Mouse (Mus musculus): ENCODE data around the gene Rflnb.

GRCm38 (mm10) chr11:76066563-76067156, 39.1 kb upstream of the Rflnb start:
- TF ChIP-seq POLR2A (IDR thresholded peaks at IDR 0.05; ENCODE audit: insufficient read depth, low read depth, low read length) (no peak), EP300 (IDR thresholded peaks at IDR 0.05; ENCODE audit: insufficient read depth, low read depth, low read length) (no peak)
